ENCODE assay signal across 13 mouse cellular contexts in genomic region chr13:21810073-21810472, GRCm38 (mm10). TPM values are rescaled to one million over a fixed set of nuclear protein-coding genes. Genes with fewer than 3 reads are reported as not detected.
A peak's percentile ranks its signal among the peaks of the same experiment; 100 is the strongest.
DNase-seq lines count a peak whose midpoint lies in the region; ATAC-seq and TF ChIP-seq lines count a peak whose summit lies in the region.
"Not testable (repeated sequence)": the region's sequence is repeated elsewhere in the genome, so short reads cannot be mapped to it uniquely, and the experiment has no call there.
"Had no signal": no experiment of that assay in that cellular context is flagged by ENCODE, and none has a peak within 500 bp of the region (broad histone marks: within the 10 kb centered on the region; RNA-seq: fewer than 3 reads in every experiment).

TSS of gene Hist1h2bq (minus strand) at chr13:21810197.
TSS of gene Hist1h2ao (plus strand) at chr13:21810465.

- not testable (repeated sequence) for H3K4me3 ChIP-seq in embryonic facial prominence, embryonic 15.5 days (replicated peaks); hindbrain, embryonic 13.5 days; limb, embryonic 14.5 days (replicated peaks; ENCODE audit: low read length); neural tube, embryonic 15.5 days (replicated peaks)

- H3K27me3 ChIP-seq in Patski; embryonic facial prominence, embryonic 15.5 days; hindbrain, embryonic 13.5 days; limb, embryonic 14.5 days (ENCODE audit: control insufficient read depth, insufficient read depth, low read length); neural tube, embryonic 15.5 days (replicated peaks): not testable (repeated sequence)

- not testable (repeated sequence) for TF ChIP-seq POLR2A in limb, embryonic 14.5 days (IDR thresholded peaks at IDR 0.05; ENCODE audit: borderline replicate concordance, extremely low read depth, insufficient read depth, insufficient read length)

- H3K9ac ChIP-seq in embryonic facial prominence, embryonic 15.5 days; hindbrain, embryonic 13.5 days; limb, embryonic 14.5 days (ENCODE audit: low read depth, low read length, severe bottlenecking); neural tube, embryonic 15.5 days (replicated peaks): not testable (repeated sequence)

- in situ Hi-C loops in Patski (cut with MboI; ENCODE audit: low pct_unique_long_range_greater_than_20kb): not testable (repeated sequence)

- peak; percentile 97 for ATAC-seq in Patski
- ATAC-seq in embryonic facial prominence, embryonic 15.5 days (ENCODE audit: insufficient number of reproducible peaks, low FRiP score, low TSS enrichment, low read depth): peak; percentile 96
- peak; percentile 98 for ATAC-seq in hindbrain, embryonic 13.5 days (ENCODE audit: low FRiP score)
- peak; percentile 94 for ATAC-seq in limb, embryonic 14.5 days (ENCODE audit: low FRiP score, low read depth)
- ATAC-seq in megakaryocyte progenitor cell, adult 5-6 weeks (replicated peaks; ENCODE audit: poor library complexity): peak; percentile 69
- peak; percentile 98 for ATAC-seq in neural tube, embryonic 15.5 days (ENCODE audit: low FRiP score)

- not testable (repeated sequence) for H3K36me3 ChIP-seq in embryonic facial prominence, embryonic 15.5 days; hindbrain, embryonic 13.5 days; limb, embryonic 14.5 days (ENCODE audit: control insufficient read depth, insufficient read depth, low read length); neural tube, embryonic 15.5 days

- not testable (repeated sequence) for TF ChIP-seq CTCF in Patski (IDR thresholded peaks at IDR 0.05)

- H3K4me2 ChIP-seq in embryonic facial prominence, embryonic 15.5 days (replicated peaks); hindbrain, embryonic 13.5 days; limb, embryonic 14.5 days (replicated peaks; ENCODE audit: low read depth, low read length, severe bottlenecking); neural tube, embryonic 15.5 days: not testable (repeated sequence)

- POLR2A ChIA-PET in Patski (lab: Charles Lee): not testable (repeated sequence)

- DNase-seq in Patski (ENCODE audit: low read depth, low spot score); gastrocnemius, postnatal 25 days; layer of hippocampus, adult 18-20 months (ENCODE audit: low spot score in 2 of 2); limb, embryonic 14.5 days (ENCODE audit: low spot score): not testable (repeated sequence)

- not testable (repeated sequence) for H3K27ac ChIP-seq in embryonic facial prominence, embryonic 15.5 days (replicated peaks); hindbrain, embryonic 13.5 days; limb, embryonic 14.5 days (replicated peaks; ENCODE audit: low read depth, low read length); neural tube, embryonic 15.5 days (replicated peaks)

- CTCF ChIA-PET in Patski (lab: Charles Lee): not testable (repeated sequence)

- H3K4me1 ChIP-seq in embryonic facial prominence, embryonic 15.5 days; hindbrain, embryonic 13.5 days (replicated peaks); limb, embryonic 14.5 days (ENCODE audit: control insufficient read depth, insufficient read depth, low read length); neural tube, embryonic 15.5 days: not testable (repeated sequence)

- WGBS in embryonic facial prominence, embryonic 15.5 days: no CpG with 5 or more reads among the region's 23 CpGs
- WGBS in hindbrain, embryonic 13.5 days: no CpG with 5 or more reads among the region's 23 CpGs
- WGBS in limb, embryonic 14.5 days: no CpG with 5 or more reads among the region's 23 CpGs
- WGBS in neural tube, embryonic 15.5 days: no CpG with 5 or more reads among the region's 23 CpGs

- H3K9me3 ChIP-seq in embryonic facial prominence, embryonic 15.5 days (replicated peaks); hindbrain, embryonic 13.5 days; limb, embryonic 14.5 days (ENCODE audit: control insufficient read depth, low read length); neural tube, embryonic 15.5 days (replicated peaks): not testable (repeated sequence)

RNA-seq across cellular contexts. Expression of gene Hist1h2bq, which starts in this region (rescaled TPM):
- 35.6 TPM for polyA plus RNA-seq in Patski (2021)
- polyA plus RNA-seq in embryonic facial prominence, embryonic 15.5 days (2015; fragmentation: Nextera tagmentation; extraction: Ambion mirVana): 12.0 and 14.0 TPM in 2 replicates
- total RNA-seq in gastrocnemius, postnatal 25 days (2021): 10 to 100 TPM; 18.0 to 21.3 TPM
- polyA plus RNA-seq in hindbrain, embryonic 13.5 days (2015; fragmentation: Nextera tagmentation; extraction: Ambion mirVana): 7.3 and 7.8 TPM in 2 replicates
- 10 to 100 TPM; 36.0 to 39.2 TPM for total RNA-seq in layer of hippocampus, adult 18-20 months (2021)
- polyA plus RNA-seq in limb, embryonic 14.5 days (2012; rRNA removed): 18.4 and 18.7 TPM in 2 replicates
- polyA plus RNA-seq in limb, embryonic 14.5 days (2014; fragmentation: Nextera tagmentation; extraction: Ambion mirVana): 20.2 and 24.7 TPM in 2 replicates
- total RNA-seq in megakaryocyte progenitor cell, adult 5-6 weeks (2015): 394 and 411 TPM in 2 replicates
- total RNA-seq in megakaryocyte progenitor cell, adult 5-6 weeks (2017): 220 and 363 TPM in 2 replicates
- 3.9 and 10.2 TPM in 2 replicates for polyA plus RNA-seq in neural tube, embryonic 15.5 days (2015; fragmentation: Nextera tagmentation; extraction: Ambion mirVana)

RNA-seq across cellular contexts. Expression of gene Hist1h2ao, which starts in this region (rescaled TPM):
- not detected for polyA plus RNA-seq in Patski (2021)
- polyA plus RNA-seq in embryonic facial prominence, embryonic 15.5 days (2015; fragmentation: Nextera tagmentation; extraction: Ambion mirVana): not detected in 2 replicates
- total RNA-seq in gastrocnemius, postnatal 25 days (2021): 10 to 100 TPM in 1 of 2 experiments, not detected in 1; 24.7 TPM
- polyA plus RNA-seq in hindbrain, embryonic 13.5 days (2015; fragmentation: Nextera tagmentation; extraction: Ambion mirVana): not detected in 2 replicates
- 10 to 100 TPM; 10.7 to 27.7 TPM for total RNA-seq in layer of hippocampus, adult 18-20 months (2021)
- polyA plus RNA-seq in limb, embryonic 14.5 days (2012; rRNA removed): not detected in 2 replicates
- 2.1 TPM in 1 of 2 replicates, not detected in the other for polyA plus RNA-seq in limb, embryonic 14.5 days (2014; fragmentation: Nextera tagmentation; extraction: Ambion mirVana)
- 115 and 180 TPM in 2 replicates for total RNA-seq in megakaryocyte progenitor cell, adult 5-6 weeks (2015)
- total RNA-seq in megakaryocyte progenitor cell, adult 5-6 weeks (2017): 633 TPM in 1 of 2 replicates, not detected in the other
- polyA plus RNA-seq in neural tube, embryonic 15.5 days (2015; fragmentation: Nextera tagmentation; extraction: Ambion mirVana): 1.5 TPM in 1 of 2 replicates, not detected in the other
- total RNA-seq: adrenal gland, postnatal 10 days; heart, postnatal 4 days had no signal
- polyA plus RNA-seq: large intestine, adult 2 months; lung, adult 2 months; myocyte had no signal

Comparison
In these comparisons a context has a peak if more than half of its experiments do, and no peak if none do; other contexts are left out.
1. RNA of gene Hist1h2bq (total RNA-seq): 220 to 411 TPM in megakaryocyte progenitor cell, adult 5-6 weeks; 36.0 to 39.2 TPM in layer of hippocampus, adult 18-20 months and 18.0 to 21.3 TPM in gastrocnemius, postnatal 25 days; every median in the first group is over 4 times any median in the second.
2. Peak in every context shown above with its lines, with median percentiles within 50 percentile points of each other: ATAC-seq.